Mouse (Mus musculus): Measurements from ENCODE around the gene Cysrt1.

DNA sequence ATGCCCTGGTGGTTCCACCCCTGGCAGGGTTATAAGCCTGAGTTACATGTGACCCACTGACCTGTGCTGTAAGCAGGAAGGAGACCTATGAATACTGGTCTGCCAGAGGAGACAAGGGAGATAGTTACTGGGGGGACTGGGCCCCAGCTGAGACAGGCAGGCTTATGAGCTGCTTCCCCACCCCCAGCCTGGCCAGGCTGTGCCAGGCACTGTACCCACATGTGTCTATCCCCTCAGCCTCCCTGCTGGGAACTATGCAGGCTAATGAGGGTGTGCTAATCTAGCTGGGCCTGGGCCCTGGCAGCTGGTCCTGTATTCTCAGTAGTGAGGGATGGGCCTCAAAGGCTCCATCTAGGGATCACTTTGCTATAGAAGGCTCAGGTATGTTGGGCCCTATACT, 25.0 kb upstream of the Cysrt1 start:
- no peak for TF ChIP-seq CTCF (IDR thresholded peaks at IDR 0.05; ENCODE audit: insufficient read depth, low read length)
- TF ChIP-seq POLR2A (IDR thresholded peaks at IDR 0.05; ENCODE audit: borderline replicate concordance, extremely low read depth, low read depth, low read length), result no peak

Measured in lung, adult 2 months (tissue).